Mouse (Mus musculus) midbrain, embryonic 10.5 days (tissue): ENCODE results near the gene Hoxd9. TPM values are rescaled to one million over a fixed set of nuclear protein-coding genes. Genes with fewer than 3 reads are reported as not detected.

Source experiments
- DNase-seq: peaks from one replicate; pipeline ENCODE4 v3.0.0-alpha.2; 2017; ENCODE audit warnings: low spot score
- H3K27ac ChIP-seq: fragments of 300-500 bp; sonication (generic); replicated peaks from 2 replicates; pipeline ENCODE4 v1.5.1; 2016; ENCODE audit warnings: mild to moderate bottlenecking
- H3K27me3 ChIP-seq: fragments of 300-500 bp; sonication (generic); 2 replicates; pipeline ENCODE4 v1.6.1; 2016; ENCODE audit warnings: low read depth, mild to moderate bottlenecking; ENCODE audit not compliant: poor library complexity, severe bottlenecking
- H3K36me3 ChIP-seq: fragments of 300-500 bp; sonication (generic); 2 replicates; pipeline ENCODE4 v1.6.1; 2016; ENCODE audit warnings: mild to moderate bottlenecking, moderate library complexity
- H3K4me1 ChIP-seq: fragments of 300-500 bp; sonication (generic); 2 replicates; pipeline ENCODE4 v1.6.1; 2016
- H3K4me3 ChIP-seq: fragments of 300-500 bp; sonication (generic); 2 replicates; pipeline ENCODE4 v1.5.1; 2016; ENCODE audit warnings: mild to moderate bottlenecking, moderate library complexity
- H3K9me3 ChIP-seq: fragments of 300-500 bp; sonication (generic); replicated peaks from 2 replicates; pipeline ENCODE4 v1.6.1; 2016; ENCODE audit warnings: mild to moderate bottlenecking
- WGBS: fragments of 180-500 bp; shearing (Covaris S2); methylation state at CpG from one replicate; pipeline ENCODE4 v1.1.7; 2016; 5-methylcytosine and 5-hydroxymethylcytosine counted together
- polyA plus RNA-seq: library from polyadenylated mRNA; unstranded; fragments of >200 nt; fragmentation: Nextera tagmentation; extraction: Ambion mirVana; gene quantifications from 2 replicates; pipeline ENCODE4 v1.2.1, GENCODE M21; 2016

Gene Hoxd9
- not detected in 2 replicates for polyA plus RNA-seq

GRCm38 (mm10) chr2:74697567-74698121 is at the start of gene Hoxd9:
Hoxd9 (plus strand) TSS chr2:74697727.
- no peak within 1 kb of the TSS for H3K27ac ChIP-seq
- WGBS, result under 1% methylated on average over 43 of the region's 43 CpGs
- H3K36me3 ChIP-seq, result no peaks in the 10 kb centered on the region
- peak; percentile 77 for DNase-seq
- H3K4me1 ChIP-seq, result peaks cover 13% of the 10 kb centered on the region
- no peaks in the 10 kb centered on the region for H3K9me3 ChIP-seq
- peak within 1 kb of the TSS; percentile 44 for H3K4me3 ChIP-seq
- H3K27me3 ChIP-seq, result peaks cover 100% of the 10 kb centered on the region

GRCm38 (mm10) chr2:74652996-74653340 is 44.6 kb upstream of the Hoxd9 start:
- Histone ChIP-seq H3K27ac (no peak overlapping the region), H3K4me1 (peaks cover 15% of the 10 kb centered on the region), H3K4me3 (no peak overlapping the region), H3K36me3 (no peaks in the 10 kb centered on the region), H3K27me3 (peaks cover 100% of the 10 kb centered on the region), H3K9me3 (no peaks in the 10 kb centered on the region)
- no peak for DNase-seq
- WGBS, result 44% methylated on average over 2 of the region's 2 CpGs

- 12% methylated on average over 17 of the region's 17 CpGs for WGBS
- no peak for DNase-seq
Observed at GRCm38 (mm10) chr2:74653781-74654535, 43.6 kb upstream of the Hoxd9 start.

GRCm38 (mm10) chr2:74654743-74655419 is 42.6 kb upstream of the Hoxd9 start:
- no peak for DNase-seq

More at GRCm38 (mm10) chr2:74653781-74654535, 43.6 kb upstream of the Hoxd9 start:
- H3K4me1 ChIP-seq, result peaks cover 18% of the 10 kb centered on the region
- H3K36me3 ChIP-seq, result no peaks in the 10 kb centered on the region
- peaks cover 100% of the 10 kb centered on the region for H3K27me3 ChIP-seq
- H3K4me3 ChIP-seq, result no peak overlapping the region
- H3K9me3 ChIP-seq, result no peaks in the 10 kb centered on the region
- no peak overlapping the region for H3K27ac ChIP-seq

GRCm38 (mm10) chr2:74655420-74655781 is 42.1 kb upstream of the Hoxd9 start:
- Histone ChIP-seq H3K4me3 (peak overlapping the region; percentile 44), H3K36me3 (no peaks in the 10 kb centered on the region), H3K9me3 (no peaks in the 10 kb centered on the region), H3K4me1 (peaks cover 20% of the 10 kb centered on the region), H3K27ac (no peak overlapping the region), H3K27me3 (peaks cover 100% of the 10 kb centered on the region)
- WGBS, result 0% methylated on average over 20 of the region's 47 CpGs
- DNase-seq, result peak; percentile 60

More at GRCm38 (mm10) chr2:74654743-74655419, 42.6 kb upstream of the Hoxd9 start:
- Histone ChIP-seq H3K4me1 (peaks cover 20% of the 10 kb centered on the region), H3K36me3 (no peaks in the 10 kb centered on the region), H3K27me3 (peaks cover 100% of the 10 kb centered on the region), H3K4me3 (peak overlapping the region; percentile 44; the same call in 1 of the 2 replicates), H3K27ac (no peak overlapping the region), H3K9me3 (no peaks in the 10 kb centered on the region)
- 6% methylated on average over 20 of the region's 20 CpGs for WGBS

GRCm38 (mm10) chr2:74655821-74656631 is 41.5 kb upstream of the Hoxd9 start:
- Histone ChIP-seq H3K4me1 (peaks cover 23% of the 10 kb centered on the region), H3K36me3 (no peaks in the 10 kb centered on the region), H3K4me3 (peak overlapping the region; percentile 44), H3K27ac (no peak overlapping the region), H3K9me3 (no peaks in the 10 kb centered on the region), H3K27me3 (peaks cover 100% of the 10 kb centered on the region)
- WGBS, result 2% methylated on average over 68 of the region's 69 CpGs
- peak; percentile 66 for DNase-seq

GRCm38 (mm10) chr2:74656632-74657021 is 40.9 kb upstream of the Hoxd9 start:
- Histone ChIP-seq H3K9me3 (no peaks in the 10 kb centered on the region), H3K27me3 (peaks cover 100% of the 10 kb centered on the region), H3K4me1 (peaks cover 26% of the 10 kb centered on the region), H3K4me3 (no peak overlapping the region), H3K27ac (no peak overlapping the region), H3K36me3 (no peaks in the 10 kb centered on the region)
- WGBS, result 5% methylated on average over 4 of the region's 4 CpGs
- DNase-seq, result peak; percentile 42

- H3K4me3 ChIP-seq, result peak overlapping the region; percentile 32; the same call in 1 of the 2 replicates
- H3K27ac ChIP-seq, result no peak overlapping the region
- no peaks in the 10 kb centered on the region for H3K9me3 ChIP-seq
- no peaks in the 10 kb centered on the region for H3K36me3 ChIP-seq
- WGBS, result 2% methylated on average over 62 of the region's 62 CpGs
- DNase-seq, result peak; percentile 65
- H3K4me1 ChIP-seq, result peaks cover 29% of the 10 kb centered on the region
- H3K27me3 ChIP-seq, result peaks cover 100% of the 10 kb centered on the region
Observed at GRCm38 (mm10) chr2:74657251-74658023, 40.1 kb upstream of the Hoxd9 start.

- no peak for DNase-seq
- Histone ChIP-seq H3K4me3 (peak overlapping the region; percentile 32; the same call in 1 of the 2 replicates), H3K36me3 (no peaks in the 10 kb centered on the region), H3K9me3 (no peaks in the 10 kb centered on the region), H3K4me1 (peaks cover 29% of the 10 kb centered on the region), H3K27me3 (peaks cover 100% of the 10 kb centered on the region), H3K27ac (no peak overlapping the region)
- WGBS, result 1% methylated on average over 15 of the region's 15 CpGs
Observed at GRCm38 (mm10) chr2:74658024-74658666, 39.4 kb upstream of the Hoxd9 start.

- under 1% methylated on average over 47 of the region's 47 CpGs for WGBS
- H3K9me3 ChIP-seq, result no peaks in the 10 kb centered on the region
- H3K36me3 ChIP-seq, result no peaks in the 10 kb centered on the region
- no peak overlapping the region for H3K27ac ChIP-seq
- peaks cover 29% of the 10 kb centered on the region for H3K4me1 ChIP-seq
- peak; percentile 66 for DNase-seq
- H3K27me3 ChIP-seq, result peaks cover 100% of the 10 kb centered on the region
- peak overlapping the region; percentile 29 for H3K4me3 ChIP-seq
Observed at GRCm38 (mm10) chr2:74658667-74659371, 38.7 kb upstream of the Hoxd9 start.

GRCm38 (mm10) chr2:74659507-74660005 is 38.0 kb upstream of the Hoxd9 start, which contains the start of gene Evx2:
Evx2 (minus strand) TSS chr2:74659557.
- Histone ChIP-seq H3K27me3 (peaks cover 100% of the 10 kb centered on the region), H3K27ac (no peak within 1 kb of the TSS), H3K9me3 (no peaks in the 10 kb centered on the region), H3K4me1 (peaks cover 29% of the 10 kb centered on the region), H3K36me3 (no peaks in the 10 kb centered on the region), H3K4me3 (peak within 1 kb of the TSS; percentile 29)
- peak; percentile 50 for DNase-seq
- WGBS, result 2% methylated on average over 28 of the region's 28 CpGs
